Mouse (Mus musculus): ENCODE results near the gene Nyx. TPM values are rescaled to one million over a fixed set of nuclear protein-coding genes. Genes with fewer than 3 reads are reported as not detected.

Gene Nyx
- total and polyA plus RNA-seq, 2 experiments from 2014 or later, result 0.21 to 0.62 TPM

GRCm38 (mm10) chrX:13513864-13514263 lies 48.0 kb downstream of the Nyx start:
- no peaks in the 10 kb centered on the region for H3K36me3 ChIP-seq (ENCODE audit: insufficient read depth)
- WGBS, result 74% methylated on average over 5 of the region's 5 CpGs

DNA sequence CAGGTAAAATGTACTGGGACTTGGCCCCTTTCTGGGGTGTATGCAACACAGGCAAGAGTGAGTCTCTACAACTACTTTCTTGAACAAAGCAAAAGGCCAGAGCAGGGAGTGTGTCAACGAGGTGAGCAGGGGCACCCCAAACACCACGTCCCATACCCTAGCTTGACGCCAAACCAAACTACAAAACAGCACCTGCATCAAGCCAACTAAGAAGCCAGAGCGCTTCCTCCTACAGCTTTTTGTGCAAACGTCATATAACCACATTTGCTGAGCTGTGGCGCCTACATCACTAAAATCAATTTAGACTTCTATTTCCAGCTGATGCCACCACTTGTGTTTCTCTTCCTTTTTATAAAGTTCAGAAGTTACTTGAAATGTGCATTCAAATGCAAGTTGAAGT lies 50.5 kb downstream of the Nyx start:
- Histone ChIP-seq H3K4me2 (ENCODE audit: low read depth) (no peak overlapping the region), H3K4me1 (ENCODE audit: insufficient read depth) (no peaks in the 10 kb centered on the region), H3K9me3 (ENCODE audit: low read length) (no peaks in the 10 kb centered on the region), H3K4me3 (ENCODE audit: low read depth, low read length) (no peak overlapping the region), H3K9ac (no peak overlapping the region), H3K27ac (ENCODE audit: low read depth, low read length) (no peak overlapping the region), H3K27me3 (ENCODE audit: insufficient read depth, low read length) (no peaks in the 10 kb centered on the region), H3K36me3 (ENCODE audit: insufficient read depth) (no peaks in the 10 kb centered on the region)
- no peak for ATAC-seq
- WGBS, result 87% methylated on average over 6 of the region's 6 CpGs
- TF ChIP-seq CTCF (IDR thresholded peaks at IDR 0.05; ENCODE audit: low read depth), result no peak
- DNase-seq, result no peak

More at GRCm38 (mm10) chrX:13513864-13514263, 48.0 kb downstream of the Nyx start:
- no peaks in the 10 kb centered on the region for H3K9me3 ChIP-seq (ENCODE audit: low read length)
- H3K27ac ChIP-seq (ENCODE audit: low read depth, low read length), result no peak overlapping the region
- H3K4me1 ChIP-seq (ENCODE audit: insufficient read depth), result no peaks in the 10 kb centered on the region
- H3K4me2 ChIP-seq (ENCODE audit: low read depth), result no peak overlapping the region
- no peak overlapping the region for H3K9ac ChIP-seq
- TF ChIP-seq CTCF (IDR thresholded peaks at IDR 0.05; ENCODE audit: low read depth), result no peak
- ATAC-seq (no peak), DNase-seq (no peak)
- no peaks in the 10 kb centered on the region for H3K27me3 ChIP-seq (ENCODE audit: insufficient read depth, low read length)
- H3K4me3 ChIP-seq (ENCODE audit: low read depth, low read length), result no peak overlapping the region

DNA sequence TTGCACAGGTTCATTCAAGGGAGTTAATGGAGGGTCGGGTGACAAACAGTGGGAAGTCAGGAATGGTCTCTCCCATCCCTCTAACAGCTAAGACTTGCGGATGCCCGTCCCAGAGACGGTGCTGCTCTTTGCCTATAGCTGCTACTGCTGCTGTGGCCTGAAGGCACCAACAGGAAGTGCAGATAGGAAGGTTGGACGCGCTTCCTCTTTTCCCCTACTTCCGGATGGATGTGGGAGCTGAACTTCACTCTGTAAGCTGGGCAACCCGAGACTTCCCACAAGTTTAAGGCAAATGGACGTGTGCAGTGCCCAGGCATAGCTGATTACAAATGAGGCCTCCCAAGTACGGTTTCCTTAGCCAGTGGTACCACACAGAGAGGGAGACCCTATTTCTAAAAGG lies 52.1 kb downstream of the Nyx start:
- H3K4me1 ChIP-seq (ENCODE audit: insufficient read depth), result no peaks in the 10 kb centered on the region
- WGBS, result 76% methylated on average over 10 of the region's 10 CpGs
- no peak overlapping the region for H3K4me3 ChIP-seq (ENCODE audit: low read depth, low read length)
- no peaks in the 10 kb centered on the region for H3K9me3 ChIP-seq (ENCODE audit: low read length)
- no peak overlapping the region for H3K9ac ChIP-seq
- TF ChIP-seq CTCF (IDR thresholded peaks at IDR 0.05; ENCODE audit: low read depth), result no peak
- no peak overlapping the region for H3K4me2 ChIP-seq (ENCODE audit: low read depth)
- H3K27me3 ChIP-seq (ENCODE audit: insufficient read depth, low read length), result no peaks in the 10 kb centered on the region
- H3K27ac ChIP-seq (ENCODE audit: low read depth, low read length), result no peak overlapping the region
- no peaks in the 10 kb centered on the region; the same call in 1 of the 2 replicates for H3K36me3 ChIP-seq (ENCODE audit: insufficient read depth)
- ATAC-seq, result no peak
- no peak for DNase-seq

GRCm38 (mm10) chrX:13518781-13519407 lies 53.0 kb downstream of the Nyx start:
- WGBS, result 68% methylated on average over 4 of the region's 4 CpGs
- Histone ChIP-seq H3K36me3 (ENCODE audit: insufficient read depth) (no peaks in the 10 kb centered on the region; the same call in none of the 2 replicates), H3K27me3 (ENCODE audit: insufficient read depth, low read length) (no peaks in the 10 kb centered on the region), H3K4me2 (ENCODE audit: low read depth) (no peak overlapping the region), H3K4me1 (ENCODE audit: insufficient read depth) (no peaks in the 10 kb centered on the region), H3K9ac (no peak overlapping the region), H3K27ac (ENCODE audit: low read depth, low read length) (no peak overlapping the region; the same call in 1 of the 2 replicates), H3K9me3 (ENCODE audit: low read length) (no peaks in the 10 kb centered on the region), H3K4me3 (ENCODE audit: low read depth, low read length) (no peak overlapping the region)
- peak; percentile 11 for DNase-seq
- ATAC-seq, result no peak
- TF ChIP-seq CTCF (IDR thresholded peaks at IDR 0.05; ENCODE audit: low read depth), result no peak

DNA sequence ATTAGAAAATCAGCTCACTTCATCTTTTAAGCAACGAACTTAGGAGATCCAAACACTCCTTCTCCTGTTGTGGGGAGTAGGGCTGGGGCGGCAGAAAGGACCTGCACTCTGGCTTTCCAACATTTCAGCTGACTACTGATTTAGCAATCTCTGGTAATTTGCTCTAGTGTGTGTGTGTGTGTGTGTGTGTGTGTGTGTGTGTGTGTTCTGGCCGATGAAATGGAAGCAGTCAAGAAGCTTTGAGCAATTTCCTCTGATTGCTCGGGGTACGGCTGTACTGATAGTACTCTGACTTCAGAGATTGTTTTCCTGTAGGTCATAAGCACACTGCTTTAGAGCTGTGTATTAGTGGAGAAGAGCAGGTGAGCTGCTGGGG lies 53.5 kb downstream of the Nyx start:
- no peak overlapping the region for H3K4me3 ChIP-seq (ENCODE audit: low read depth, low read length)
- ATAC-seq, result peak; percentile 44
- no peak overlapping the region for H3K27ac ChIP-seq (ENCODE audit: low read depth, low read length)
- H3K9ac ChIP-seq, result no peak overlapping the region
- WGBS, result 60% methylated on average over 5 of the region's 5 CpGs
- H3K9me3 ChIP-seq (ENCODE audit: low read length), result no peaks in the 10 kb centered on the region
- H3K4me2 ChIP-seq (ENCODE audit: low read depth), result no peak overlapping the region
- H3K27me3 ChIP-seq (ENCODE audit: insufficient read depth, low read length), result no peaks in the 10 kb centered on the region
- no peaks in the 10 kb centered on the region for H3K4me1 ChIP-seq (ENCODE audit: insufficient read depth)
- no peak for DNase-seq
- H3K36me3 ChIP-seq (ENCODE audit: insufficient read depth), result no peaks in the 10 kb centered on the region; the same call in none of the 2 replicates
- TF ChIP-seq CTCF (IDR thresholded peaks at IDR 0.05; ENCODE audit: low read depth), result no peak

GRCm38 (mm10) chrX:13520566-13520965 lies 54.7 kb downstream of the Nyx start:
- no peaks in the 10 kb centered on the region; the same call in none of the 2 replicates for H3K36me3 ChIP-seq (ENCODE audit: insufficient read depth)
- 87% methylated on average over 4 of the region's 4 CpGs for WGBS
- H3K4me2 ChIP-seq (ENCODE audit: low read depth), result no peak overlapping the region
- no peaks in the 10 kb centered on the region for H3K27me3 ChIP-seq (ENCODE audit: insufficient read depth, low read length)
- H3K4me1 ChIP-seq (ENCODE audit: insufficient read depth), result no peaks in the 10 kb centered on the region
- H3K27ac ChIP-seq (ENCODE audit: low read depth, low read length), result no peak overlapping the region
- no peak for TF ChIP-seq CTCF (IDR thresholded peaks at IDR 0.05; ENCODE audit: low read depth)
- H3K4me3 ChIP-seq (ENCODE audit: low read depth, low read length), result no peak overlapping the region
- H3K9ac ChIP-seq, result no peak overlapping the region
- no peaks in the 10 kb centered on the region for H3K9me3 ChIP-seq (ENCODE audit: low read length)
- DNase-seq (no peak), ATAC-seq (no peak)

- Histone ChIP-seq H3K9me3 (ENCODE audit: low read length) (no peaks in the 10 kb centered on the region), H3K36me3 (ENCODE audit: insufficient read depth) (no peaks in the 10 kb centered on the region; the same call in none of the 2 replicates), H3K4me1 (ENCODE audit: insufficient read depth) (no peaks in the 10 kb centered on the region), H3K27ac (ENCODE audit: low read depth, low read length) (no peak overlapping the region), H3K4me3 (ENCODE audit: low read depth, low read length) (no peak overlapping the region), H3K27me3 (ENCODE audit: insufficient read depth, low read length) (no peaks in the 10 kb centered on the region), H3K9ac (no peak overlapping the region), H3K4me2 (ENCODE audit: low read depth) (no peak overlapping the region)
- no peak for ATAC-seq
- TF ChIP-seq CTCF (IDR thresholded peaks at IDR 0.05; ENCODE audit: low read depth), result no peak
- 83% methylated on average over 8 of the region's 8 CpGs for WGBS
- DNase-seq, result no peak
These were observed 55.4 kb downstream of the Nyx start for GRCm38 (mm10) chrX:13521288-13521687.

Other genes with a start within 250 kb of the Nyx start
- gene Ddx3x, start 185.1 kb upstream of the Nyx start, total RNA-seq (2014; rRNA removed), result 153 and 219 TPM in 2 replicates
- 101 and 114 TPM in 2 replicates for gene Ddx3x, start 185.1 kb upstream of the Nyx start, polyA plus RNA-seq (2015; fragmentation: Nextera tagmentation; extraction: Ambion mirVana)
- 3.5 and 3.9 TPM in 2 replicates for gene Gpr34, start 166.0 kb downstream of the Nyx start, total RNA-seq (2014; rRNA removed)
- gene Gpr34, start 166.0 kb downstream of the Nyx start, polyA plus RNA-seq (2015; fragmentation: Nextera tagmentation; extraction: Ambion mirVana), result 5.0 and 5.6 TPM in 2 replicates
- gene Gpr82, start 195.3 kb downstream of the Nyx start, total RNA-seq (2014; rRNA removed), result not detected in 2 replicates
- 0.19 TPM in 1 of 2 replicates, not detected in the other for gene Gpr82, start 195.3 kb downstream of the Nyx start, polyA plus RNA-seq (2015; fragmentation: Nextera tagmentation; extraction: Ambion mirVana)

All from forebrain, postnatal 0 days (tissue).